Mouse (Mus musculus): ENCODE results near the gene Dkk3. TPM values are rescaled to one million over a fixed set of nuclear protein-coding genes. Genes with fewer than 3 reads are reported as not detected.
A peak's percentile ranks its signal among the peaks of the same experiment; 100 is the strongest.
"Not testable (repeated sequence)": the region's sequence is repeated elsewhere in the genome, so short reads cannot be mapped to it uniquely, and the experiment has no call there.

Dkk3 gene
- total RNA-seq, 1 experiment, result 8.6 TPM

DNA sequence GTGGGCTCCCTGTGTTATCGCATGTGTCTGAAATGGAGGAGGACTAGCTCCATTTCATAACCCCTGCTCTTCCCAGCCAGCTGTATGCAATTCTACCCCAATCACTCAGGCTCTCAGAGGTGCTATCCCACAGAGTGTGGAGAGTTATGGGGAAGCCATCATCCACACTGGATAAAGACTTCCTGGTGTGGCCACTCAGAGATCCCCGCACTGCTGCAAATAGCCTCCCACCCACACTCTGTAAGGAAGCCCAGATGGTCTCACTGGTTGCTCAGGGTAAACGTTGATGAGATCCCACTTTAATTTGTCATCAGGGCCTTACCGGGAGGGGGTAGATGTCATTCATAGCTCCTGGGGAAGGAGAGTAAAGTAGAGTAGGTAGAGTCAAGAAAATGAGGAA lies 6.7 kb upstream of the Dkk3 start:
- no peak for DNase-seq (ENCODE audit: low read depth, low spot score)
- in situ Hi-C loops (cut with MboI; ENCODE audit: low sequenced_read_pairs in 2 of 2, unreplicated experiment in 2 of 2), result no loop called here
- no peaks in the 10 kb centered on the region for H3K4me1 ChIP-seq (ENCODE audit: control insufficient read depth in 2 of 2, insufficient read depth in 2 of 2, low read length in 2 of 2, poor library complexity in 1 of 2)
- TF ChIP-seq MAFK (IDR thresholded peaks at IDR 0.05; ENCODE audit: insufficient read depth, low read depth, low read length) (no peak), ZNF384 (IDR thresholded peaks at IDR 0.05; ENCODE audit: low read depth, low read length) (no peak), HCFC1 (IDR thresholded peaks at IDR 0.05; ENCODE audit: borderline replicate concordance, insufficient read depth, low read length) (no peak), CHD2 (IDR thresholded peaks at IDR 0.05; ENCODE audit: low read depth, low read length) (no peak), ZC3H11A (IDR thresholded peaks at IDR 0.05; ENCODE audit: borderline replicate concordance, low read depth, low read length) (no peak)
- H3K9ac ChIP-seq (ENCODE audit: insufficient read depth, low read depth, low read length, poor library complexity, severe bottlenecking), result no peak overlapping the region
- no peak overlapping the region for H3K27ac ChIP-seq (ENCODE audit: insufficient read depth, low read depth, low read length, poor library complexity, severe bottlenecking)
- H3K36me3 ChIP-seq (ENCODE audit: control insufficient read depth, insufficient read depth, low read length, poor library complexity, severe bottlenecking), result no peaks in the 10 kb centered on the region
- no peaks in the 10 kb centered on the region for H3K9me3 ChIP-seq (ENCODE audit: control insufficient read depth, insufficient read depth, low read depth, low read length)
- H3K4me3 ChIP-seq (ENCODE audit: insufficient read depth in 1 of 2, low read depth in 1 of 2, low read length in 2 of 2, poor library complexity in 1 of 2, severe bottlenecking in 1 of 2), result no peak overlapping the region

DNA sequence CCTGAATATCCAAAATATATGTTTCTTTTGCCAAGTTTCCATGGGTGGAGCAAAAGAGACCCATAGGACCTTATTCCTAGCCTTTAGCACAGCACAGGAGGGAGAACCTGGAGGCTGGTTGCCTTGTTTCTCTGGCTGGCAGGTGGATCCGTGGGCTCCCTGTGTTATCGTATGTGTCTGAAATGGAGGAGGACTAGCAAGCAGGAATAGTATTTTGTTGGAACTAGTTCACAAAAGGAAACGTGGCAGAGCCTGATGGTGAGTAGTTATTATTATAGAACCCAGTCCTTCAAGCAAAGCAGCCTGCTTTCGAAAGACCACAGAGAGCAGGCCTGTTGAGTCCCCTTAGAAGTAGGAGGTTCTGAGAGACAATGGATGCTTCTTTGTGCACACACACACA lies 6.2 kb upstream of the Dkk3 start:
- H3K36me3 ChIP-seq (ENCODE audit: control insufficient read depth, insufficient read depth, low read length, poor library complexity, severe bottlenecking); H3K9ac ChIP-seq (ENCODE audit: insufficient read depth, low read depth, low read length, poor library complexity, severe bottlenecking); H3K27ac ChIP-seq (ENCODE audit: insufficient read depth, low read depth, low read length, poor library complexity, severe bottlenecking); H3K4me3 ChIP-seq (ENCODE audit: insufficient read depth in 1 of 2, low read depth in 1 of 2, low read length in 2 of 2, poor library complexity in 1 of 2, severe bottlenecking in 1 of 2); DNase-seq (ENCODE audit: low read depth, low spot score); H3K4me1 ChIP-seq (ENCODE audit: control insufficient read depth in 2 of 2, insufficient read depth in 2 of 2, low read length in 2 of 2, poor library complexity in 1 of 2); H3K9me3 ChIP-seq (ENCODE audit: control insufficient read depth, insufficient read depth, low read depth, low read length); in situ Hi-C loops (cut with MboI; ENCODE audit: low sequenced_read_pairs in 2 of 2, unreplicated experiment in 2 of 2): not testable (repeated sequence)

DNA sequence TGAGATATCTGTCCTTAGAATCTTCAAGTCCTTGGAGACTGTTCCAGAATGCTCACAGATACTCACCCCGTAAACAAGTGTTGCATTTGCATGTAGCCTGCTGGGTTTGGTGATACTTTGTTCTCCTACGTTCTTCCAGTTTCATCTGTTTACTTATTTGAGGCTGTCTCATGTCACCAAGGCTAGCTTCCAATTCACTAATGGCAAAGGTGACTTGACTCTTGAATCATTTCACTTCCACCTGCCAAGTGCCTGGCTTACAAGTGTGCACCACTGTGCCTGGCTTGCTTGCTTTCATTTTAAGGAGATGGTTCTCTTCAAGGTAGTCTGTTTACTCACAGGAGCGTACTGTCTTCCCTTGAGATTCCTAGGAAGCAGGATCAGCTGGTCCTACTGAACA lies 5.6 kb upstream of the Dkk3 start:
- no peak for DNase-seq (ENCODE audit: low read depth, low spot score)
- Histone ChIP-seq H3K9ac (ENCODE audit: insufficient read depth, low read depth, low read length, poor library complexity, severe bottlenecking) (no peak overlapping the region), H3K36me3 (ENCODE audit: control insufficient read depth, insufficient read depth, low read length, poor library complexity, severe bottlenecking) (no peaks in the 10 kb centered on the region), H3K9me3 (ENCODE audit: control insufficient read depth, insufficient read depth, low read depth, low read length) (no peaks in the 10 kb centered on the region), H3K27ac (ENCODE audit: insufficient read depth, low read depth, low read length, poor library complexity, severe bottlenecking) (no peak overlapping the region), H3K4me3 (ENCODE audit: insufficient read depth in 1 of 2, low read depth in 1 of 2, low read length in 2 of 2, poor library complexity in 1 of 2, severe bottlenecking in 1 of 2) (no peak overlapping the region), H3K4me1 (ENCODE audit: control insufficient read depth in 2 of 2, insufficient read depth in 2 of 2, low read length in 2 of 2, poor library complexity in 1 of 2) (no peaks in the 10 kb centered on the region)
- in situ Hi-C loops (cut with MboI; ENCODE audit: low sequenced_read_pairs in 2 of 2, unreplicated experiment in 2 of 2), result no loop called here
- TF ChIP-seq CHD2 (IDR thresholded peaks at IDR 0.05; ENCODE audit: low read depth, low read length), result no peak
- TF ChIP-seq MAFK (IDR thresholded peaks at IDR 0.05; ENCODE audit: insufficient read depth, low read depth, low read length), result no peak
- no peak for TF ChIP-seq ZNF384 (IDR thresholded peaks at IDR 0.05; ENCODE audit: low read depth, low read length)
- no peak for TF ChIP-seq ZC3H11A (IDR thresholded peaks at IDR 0.05; ENCODE audit: borderline replicate concordance, low read depth, low read length)

DNA sequence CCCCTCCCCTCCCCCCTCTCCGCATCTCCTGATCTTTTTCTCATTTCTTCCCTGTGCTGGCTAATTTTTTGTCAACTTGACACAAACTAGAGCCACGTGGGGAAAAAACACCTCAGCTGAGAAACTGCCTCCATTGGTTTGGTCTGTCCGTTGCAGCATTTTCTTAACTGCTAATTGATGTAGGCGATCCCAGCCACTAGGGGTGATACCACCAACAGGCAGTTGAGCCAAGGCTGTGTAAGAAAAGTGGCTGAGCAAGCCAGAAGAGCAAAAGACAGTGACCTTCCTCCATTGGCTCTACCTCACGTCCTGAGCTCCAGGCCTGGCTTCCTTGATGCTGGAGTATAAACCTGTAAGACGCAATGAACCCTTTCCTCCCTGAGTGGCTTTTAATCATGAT lies 978 bp upstream of the Dkk3 start:
- Histone ChIP-seq H3K9ac (ENCODE audit: insufficient read depth, low read depth, low read length, poor library complexity, severe bottlenecking) (no peak overlapping the region), H3K4me1 (ENCODE audit: control insufficient read depth in 2 of 2, insufficient read depth in 2 of 2, low read length in 2 of 2, poor library complexity in 1 of 2) (peaks cover 0 to 10% of the 10 kb centered on the region in 2 experiments; a peak in 2 of 4 replicates), H3K27ac (ENCODE audit: insufficient read depth, low read depth, low read length, poor library complexity, severe bottlenecking) (no peak overlapping the region), H3K4me3 (ENCODE audit: insufficient read depth in 1 of 2, low read depth in 1 of 2, low read length in 2 of 2, poor library complexity in 1 of 2, severe bottlenecking in 1 of 2) (no peak overlapping the region), H3K36me3 (ENCODE audit: control insufficient read depth, insufficient read depth, low read length, poor library complexity, severe bottlenecking) (no peaks in the 10 kb centered on the region), H3K9me3 (ENCODE audit: control insufficient read depth, insufficient read depth, low read depth, low read length) (no peaks in the 10 kb centered on the region)
- in situ Hi-C loops (cut with MboI; ENCODE audit: low sequenced_read_pairs in 2 of 2, unreplicated experiment in 2 of 2), result no loop called here
- DNase-seq (ENCODE audit: low read depth, low spot score), result no peak
- TF ChIP-seq CHD2 (IDR thresholded peaks at IDR 0.05; ENCODE audit: low read depth, low read length) (no peak), ZC3H11A (IDR thresholded peaks at IDR 0.05; ENCODE audit: borderline replicate concordance, low read depth, low read length) (no peak), HCFC1 (IDR thresholded peaks at IDR 0.05; ENCODE audit: borderline replicate concordance, insufficient read depth, low read length) (no peak), MAFK (IDR thresholded peaks at IDR 0.05; ENCODE audit: insufficient read depth, low read depth, low read length) (no peak), ZNF384 (IDR thresholded peaks at IDR 0.05; ENCODE audit: low read depth, low read length) (no peak)

DNA sequence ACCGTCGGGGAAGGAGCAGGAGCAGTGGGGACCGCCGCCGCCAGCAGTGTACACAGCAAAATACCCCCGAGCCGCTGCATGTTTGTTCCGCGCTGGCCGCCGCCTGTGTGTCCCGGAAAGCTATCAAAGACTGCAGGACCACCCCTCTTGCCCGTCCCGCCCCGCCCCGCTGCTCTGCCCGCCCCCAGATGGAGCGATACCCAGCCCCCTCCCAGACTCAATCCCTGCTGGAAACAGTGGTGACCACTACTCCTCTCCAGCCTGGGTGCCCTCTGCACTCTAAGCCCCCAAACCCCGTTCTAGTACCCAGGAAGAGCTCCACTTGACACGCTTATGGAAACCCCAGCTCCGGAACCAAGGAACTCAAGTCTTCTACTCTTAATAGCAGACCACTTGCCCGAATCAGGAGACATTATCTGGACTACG lies 528 bp downstream of the Dkk3 start:
- H3K36me3 ChIP-seq (ENCODE audit: control insufficient read depth, insufficient read depth, low read length, poor library complexity, severe bottlenecking), result no peaks in the 10 kb centered on the region
- H3K4me1 ChIP-seq (ENCODE audit: control insufficient read depth in 2 of 2, insufficient read depth in 2 of 2, low read length in 2 of 2, poor library complexity in 1 of 2), result peaks cover 0 to 10% of the 10 kb centered on the region in 2 experiments; a peak in 2 of 4 replicates
- TF ChIP-seq CHD2 (IDR thresholded peaks at IDR 0.05; ENCODE audit: low read depth, low read length) (no peak), MAFK (IDR thresholded peaks at IDR 0.05; ENCODE audit: insufficient read depth, low read depth, low read length) (no peak), ZC3H11A (IDR thresholded peaks at IDR 0.05; ENCODE audit: borderline replicate concordance, low read depth, low read length) (no peak), HCFC1 (IDR thresholded peaks at IDR 0.05; ENCODE audit: borderline replicate concordance, insufficient read depth, low read length) (no peak), ZNF384 (IDR thresholded peaks at IDR 0.05; ENCODE audit: low read depth, low read length) (no peak)
- in situ Hi-C loops (cut with MboI; ENCODE audit: low sequenced_read_pairs in 2 of 2, unreplicated experiment in 2 of 2), result no loop called here
- no peak for DNase-seq (ENCODE audit: low read depth, low spot score)
- peak overlapping the region; percentile 29; the same call in 1 of the 2 replicates for H3K9ac ChIP-seq (ENCODE audit: insufficient read depth, low read depth, low read length, poor library complexity, severe bottlenecking)
- peak overlapping the region; percentile 60 to 76 for H3K4me3 ChIP-seq (ENCODE audit: insufficient read depth in 1 of 2, low read depth in 1 of 2, low read length in 2 of 2, poor library complexity in 1 of 2, severe bottlenecking in 1 of 2)
- H3K27ac ChIP-seq (ENCODE audit: insufficient read depth, low read depth, low read length, poor library complexity, severe bottlenecking), result no peak overlapping the region
- no peaks in the 10 kb centered on the region for H3K9me3 ChIP-seq (ENCODE audit: control insufficient read depth, insufficient read depth, low read depth, low read length)

Measured in ES-E14 (cell line).